Mouse (Mus musculus): ENCODE measurements around the gene 2610301B20Rik.

GRCm38 (mm10) chr4:10929726-10930125 lies 55.4 kb downstream of the 2610301B20Rik start:
- TF ChIP-seq CTCF (IDR thresholded peaks at IDR 0.05; ENCODE audit: extremely low read depth, insufficient read depth, insufficient read length, insufficient replicate concordance) (no peak), POLR2A (IDR thresholded peaks at IDR 0.05; ENCODE audit: low read depth, low read length) (no peak)

Data from spleen, adult 2 months (tissue).